Mouse (Mus musculus) heart, postnatal 10 days (tissue): ENCODE data around the gene Mcpt2. TPM values are rescaled to one million over a fixed set of nuclear protein-coding genes. Genes with fewer than 3 reads are reported as not detected.
"Not testable (repeated sequence)": the region's sequence is repeated elsewhere in the genome, so short reads cannot be mapped to it uniquely, and the experiment has no call there.

Experiments used
- DNase-seq, 2 experiments: peaks; one replicate each; pipeline ENCODE4 v3.0.0; 2021
- intact Hi-C: fragments of 180-260 bp; cut with DNase I; formaldehyde crosslinking; loops from one replicate; pipeline ENCODE4 v1.15.1; 2025
- microRNA-seq, 2 experiments: library from miRNA; unstranded; fragments of <30 nt; microRNA quantifications; one replicate each; pipeline ENCODE4 v1.2.0; 2022
- total RNA-seq, 2 experiments: library from RNA; stranded (reverse); gene quantifications; 2 replicates each; pipeline ENCODE4 v1.2.3; 2021

Mcpt2 gene
- total RNA-seq = under 1 TPM; 0.50 to 0.67 TPM

GRCm38 (mm10) chr14:56041792-56042191, at the start of gene Mcpt2:
Gene Mcpt2 (plus strand): TSS chr14:56042041.
- intact Hi-C loops = not testable (repeated sequence)

GRCm38 (mm10) chr14:56013147-56013546, 28.7 kb upstream of the Mcpt2 start:
- intact Hi-C loops = no loop called here
- DNase-seq = no peak

More at GRCm38 (mm10) chr14:56041792-56042191, at the start of gene Mcpt2:
- DNase-seq = not testable (repeated sequence)

- intact Hi-C loops = no loop called here
- DNase-seq = no peak
These were observed 27.9 kb upstream of the Mcpt2 start for GRCm38 (mm10) chr14:56013924-56014323.

GRCm38 (mm10) chr14:56017671-56018070, 24.2 kb upstream of the Mcpt2 start, which contains the start of gene Mcpt1:
Gene Mcpt1 (plus strand): TSS chr14:56017971.
- intact Hi-C loops, DNase-seq: not testable (repeated sequence)

DNA sequence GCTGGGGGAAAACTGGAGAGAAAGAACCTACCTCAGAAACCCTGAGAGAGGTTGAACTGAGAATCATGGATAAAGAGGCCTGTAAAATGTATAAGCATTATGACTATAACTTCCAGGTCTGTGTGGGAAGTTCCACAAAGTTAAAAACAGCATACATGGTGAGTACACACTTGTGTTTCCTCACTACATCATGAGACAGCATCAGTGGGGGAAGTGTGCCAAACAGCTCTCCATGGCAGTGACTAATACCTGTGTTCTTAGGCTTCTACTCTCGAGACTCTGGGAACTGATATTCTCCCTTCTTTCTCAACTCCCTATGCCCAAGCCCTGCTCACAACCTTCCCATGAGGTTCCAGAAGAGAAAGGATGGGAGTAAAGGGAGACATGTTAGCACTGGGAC, 22.4 kb upstream of the Mcpt2 start:
- no peak for DNase-seq
- intact Hi-C loops = no loop called here

GRCm38 (mm10) chr14:56021305-56021704, 20.5 kb upstream of the Mcpt2 start:
- DNase-seq = not testable (repeated sequence)

GRCm38 (mm10) chr14:56030395-56030794, 11.4 kb upstream of the Mcpt2 start, which contains the start of gene Mcpt9:
Gene Mcpt9 (minus strand): TSS chr14:56030495.
- DNase-seq, intact Hi-C loops: not testable (repeated sequence)

More at GRCm38 (mm10) chr14:56021305-56021704, 20.5 kb upstream of the Mcpt2 start:
- intact Hi-C loops = not testable (repeated sequence)

DNA sequence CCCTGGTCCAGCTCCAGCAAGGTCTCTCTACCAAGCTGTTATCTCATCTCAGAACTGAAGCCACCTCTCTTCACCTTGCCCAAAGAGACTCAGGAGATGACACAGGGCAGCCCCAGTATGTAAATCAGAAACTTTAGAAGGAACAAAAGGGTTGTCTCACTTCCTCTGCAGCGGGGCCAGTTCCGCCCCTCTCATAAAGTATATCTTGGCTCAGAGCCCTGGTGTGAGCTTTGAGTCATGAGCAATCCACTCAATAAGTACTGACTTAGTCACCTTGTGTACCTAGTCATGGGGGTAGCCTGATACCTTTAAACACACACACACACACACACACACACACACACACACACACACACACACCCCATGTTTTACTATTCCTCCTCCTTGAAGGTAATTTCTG, 7.4 kb upstream of the Mcpt2 start:
- intact Hi-C loops = no loop called here
- DNase-seq = no peak

- no peak for DNase-seq
- intact Hi-C loops = no loop called here
These were observed 13.6 kb downstream of the Mcpt2 start for GRCm38 (mm10) chr14:56055408-56055807.

- no peak for DNase-seq
- intact Hi-C loops = no loop called here
These were observed 15.9 kb downstream of the Mcpt2 start for GRCm38 (mm10) chr14:56057722-56058121.

- DNase-seq, intact Hi-C loops: not testable (repeated sequence)
These were observed 20.4 kb downstream of the Mcpt2 start, which contains the start of gene Mcpt4 for GRCm38 (mm10) chr14:56062213-56062612. Gene Mcpt4 (minus strand): TSS chr14:56062313.

DNA sequence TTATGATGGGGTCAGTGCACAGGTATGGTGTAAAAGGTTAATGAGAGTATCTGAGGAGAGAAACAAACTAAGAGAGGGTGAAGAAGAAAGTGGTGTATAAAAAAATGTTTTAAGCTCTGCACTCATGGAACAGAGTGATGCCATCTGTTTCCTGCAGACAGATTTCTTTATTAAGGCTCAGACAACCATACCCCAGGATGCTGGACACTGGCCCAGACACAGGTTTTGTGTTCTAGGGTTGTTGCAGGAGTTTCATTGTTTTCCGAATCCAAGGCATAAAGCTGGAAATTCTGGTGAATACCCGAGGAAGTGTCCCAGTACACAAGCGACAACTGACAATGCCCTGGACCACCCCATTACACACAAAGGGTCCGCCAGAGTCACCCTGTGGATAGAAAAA, 40.2 kb downstream of the Mcpt2 start:
- intact Hi-C loops = no loop called here
- DNase-seq = no peak

DNA sequence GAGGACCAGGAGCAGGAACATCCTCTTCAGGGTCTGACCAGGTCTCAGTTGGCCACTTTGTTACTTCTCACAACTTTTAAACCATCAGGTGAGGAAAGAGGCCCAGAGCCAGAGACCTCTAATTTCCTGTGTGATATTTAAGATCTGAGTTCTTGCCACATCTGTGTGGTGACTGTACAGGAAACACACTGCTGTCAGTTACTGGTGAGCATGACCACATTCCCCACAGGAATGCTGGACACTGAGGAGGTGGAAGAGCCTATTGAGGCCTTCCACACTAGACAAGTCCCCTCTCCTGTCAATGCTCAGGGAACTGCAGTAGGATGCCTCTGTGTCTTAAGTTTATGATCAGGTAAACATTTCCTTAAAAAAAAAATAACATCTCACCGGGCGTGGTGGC, 43.3 kb downstream of the Mcpt2 start, which contains the start of gene Mcpt8:
Gene Mcpt8 (minus strand): TSS at position 107 of the 400 bp plus-strand sequence.
- no peak for DNase-seq
- intact Hi-C loops = no loop called here

DNA sequence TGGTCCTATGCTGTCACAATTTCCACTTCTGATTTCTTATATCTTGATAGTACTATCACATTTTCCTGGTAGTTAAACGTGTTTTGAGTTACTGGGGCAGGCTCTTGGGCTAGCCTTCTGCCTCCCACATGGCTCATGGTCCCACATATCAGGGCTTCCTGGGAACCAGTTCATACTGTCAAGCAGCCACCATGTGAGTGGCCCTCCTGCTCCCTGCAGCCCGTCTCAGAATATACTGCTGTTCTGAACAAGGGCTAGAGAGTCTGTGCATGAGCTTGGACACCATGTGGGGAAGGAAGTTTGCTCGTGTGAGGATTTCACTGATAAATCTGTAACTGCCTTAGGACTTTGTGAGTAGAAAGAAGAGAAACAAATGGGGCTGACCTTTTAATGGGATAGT, 44.9 kb downstream of the Mcpt2 start:
- DNase-seq = no peak
- intact Hi-C loops = no loop called here

GRCm38 (mm10) chr14:56093353-56093752, 51.5 kb downstream of the Mcpt2 start:
- DNase-seq = no peak
- intact Hi-C loops = no loop called here

Small RNA genes within 50 kb of the gene (microRNA-seq; reads per million reads assigned to microRNA genes)
- 0 reads per million in 2 experiments for gene Mir6949

Other genes starting within 250 kb of the Mcpt2 start
- gene Nfatc4, start 218.9 kb upstream of the Mcpt2 start, total RNA-seq = 10 to 100 TPM; 11.1 to 12.1 TPM
- 10 to 100 TPM; 24.1 to 27.6 TPM for gene Nynrin, start 188.0 kb upstream of the Mcpt2 start, total RNA-seq
- gene Cbln3, start 157.6 kb upstream of the Mcpt2 start, total RNA-seq = under 1 TPM; 0.22 to 0.38 TPM
- gene Khnyn, start 157.1 kb upstream of the Mcpt2 start, total RNA-seq = 10 to 100 TPM; 12.5 to 13.1 TPM
- 10 to 100 TPM; 73.2 to 79.9 TPM for gene Sdr39u1, start 141.7 kb upstream of the Mcpt2 start, total RNA-seq
- gene Cma1, start 97.4 kb upstream of the Mcpt2 start, total RNA-seq = 1 to 10 TPM; 5.2 to 6.8 TPM
- under 1 TPM in 1 of 2 experiments, not detected in 1; 0.53 TPM for gene Cma2, start 91.1 kb upstream of the Mcpt2 start, total RNA-seq
- not detected for gene Mcpt1, start 24.1 kb upstream of the Mcpt2 start, total RNA-seq
- gene Mcpt9, start 11.5 kb upstream of the Mcpt2 start, total RNA-seq = not detected
- 1 to 10 TPM; 4.2 to 4.3 TPM for gene Mcpt4, start 20.3 kb downstream of the Mcpt2 start, total RNA-seq
- gene Mcpt8, start 43.2 kb downstream of the Mcpt2 start, total RNA-seq = not detected
- not detected for gene Ctsg, start 60.5 kb downstream of the Mcpt2 start, total RNA-seq
- not detected for gene Gzme, start 78.6 kb downstream of the Mcpt2 start, total RNA-seq
- gene Gzmd, start 90.6 kb downstream of the Mcpt2 start, total RNA-seq = not detected
- not detected for gene Gzmg, start 117.5 kb downstream of the Mcpt2 start, total RNA-seq
- not detected for gene Gzmn, start 132.6 kb downstream of the Mcpt2 start, total RNA-seq
- gene Gzmf, start 169.4 kb downstream of the Mcpt2 start, total RNA-seq = not detected
- gene Gzmc, start 192.6 kb downstream of the Mcpt2 start, total RNA-seq = not detected
- not detected for gene Gzmb, start 220.2 kb downstream of the Mcpt2 start, total RNA-seq